Mouse (Mus musculus): Measurements from ENCODE around the gene B2m. TPM values are rescaled to one million over a fixed set of nuclear protein-coding genes. Genes with fewer than 3 reads are reported as not detected.
A peak's percentile ranks its signal among the peaks of the same experiment; 100 is the strongest.

The B2m gene
- polyA plus RNA-seq, 1 experiment from 2014 or later, result 1,317 TPM

GRCm38 (mm10) chr2:122117961-122118958, 29.2 kb upstream of the B2m start, which contains the start of gene Spg11:
Gene Spg11 (minus strand): TSS chr2:122118386.
- TF ChIP-seq CTCF (IDR thresholded peaks at IDR 0.05; ENCODE audit: low read depth), result 0 out of 2 replicates have a peak, but pooled peaks have one; percentile 23
- TF ChIP-seq EP300 (IDR thresholded peaks at IDR 0.05; ENCODE audit: low read depth), result peak; percentile 71; the same call in 1 of the 2 replicates
- DNase-seq (peak; percentile 97), ATAC-seq (peak; percentile 100)
- Histone ChIP-seq H3K36me3 (replicated peaks; ENCODE audit: insufficient read depth, low read length) (peaks cover 7% of the 10 kb centered on the region), H3K4me2 (ENCODE audit: low read depth, low read length) (peak within 1 kb of the TSS; percentile 77), H3K9me3 (ENCODE audit: low read length) (no peaks in the 10 kb centered on the region), H3K27ac (ENCODE audit: low read depth) (peak within 1 kb of the TSS; percentile 96), H3K4me1 (ENCODE audit: insufficient read depth) (peaks cover 18% of the 10 kb centered on the region), H3K27me3 (ENCODE audit: insufficient read depth, low read length) (no peaks in the 10 kb centered on the region), H3K9ac (replicated peaks) (peak within 1 kb of the TSS; percentile 97), H3K4me3 (ENCODE audit: low read depth, low read length) (peak within 1 kb of the TSS; percentile 97)
- 1% methylated on average over 47 of the region's 47 CpGs for WGBS (ENCODE audit: insufficient replicate concordance)

DNA sequence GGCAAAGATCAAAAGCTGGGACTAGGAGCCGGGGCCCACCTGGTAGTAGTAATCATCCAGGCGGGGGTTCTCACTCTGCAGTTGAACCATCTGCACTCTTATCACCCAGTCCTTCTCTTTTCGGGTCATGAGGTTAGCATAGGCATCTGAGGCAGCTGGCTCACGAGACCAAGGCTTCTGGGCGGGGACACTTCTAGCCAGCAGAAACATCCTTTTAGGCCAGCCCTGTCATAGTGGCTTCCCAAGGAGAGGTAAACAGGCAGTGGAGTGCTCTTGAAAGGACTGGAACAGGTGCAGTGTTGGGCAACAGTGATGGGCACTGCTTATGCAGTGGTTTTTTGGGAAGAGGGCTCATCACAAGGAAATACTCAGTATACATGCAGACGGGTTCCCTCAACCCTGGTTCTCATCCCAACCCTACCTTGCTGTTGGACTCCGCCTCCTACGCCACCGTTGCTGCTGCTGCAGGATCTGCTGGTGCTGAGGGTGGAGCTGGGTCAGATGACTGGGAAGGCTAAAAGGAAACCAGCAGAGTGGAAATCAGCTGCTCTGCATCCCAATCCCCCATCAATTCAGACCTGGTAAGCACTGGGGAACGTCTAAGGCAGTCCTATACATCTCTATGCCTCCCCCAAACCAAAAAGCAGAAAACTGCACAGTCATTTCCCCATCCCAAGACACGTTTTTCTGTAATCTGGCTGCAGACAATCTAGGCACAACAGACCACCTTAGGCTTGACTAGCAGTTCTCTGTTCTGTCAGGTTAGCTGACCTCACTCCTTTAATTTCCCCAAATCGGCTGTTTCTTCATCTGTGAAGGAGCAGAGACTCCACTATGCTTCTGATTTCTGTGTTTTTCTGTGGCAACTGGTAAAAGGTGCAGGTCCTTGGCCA, 21.6 kb upstream of the B2m start:
- no peaks in the 10 kb centered on the region for H3K27me3 ChIP-seq (ENCODE audit: insufficient read depth, low read length)
- no peaks in the 10 kb centered on the region for H3K36me3 ChIP-seq (replicated peaks; ENCODE audit: insufficient read depth, low read length)
- TF ChIP-seq CTCF (IDR thresholded peaks at IDR 0.05; ENCODE audit: low read depth) (no peak), EP300 (IDR thresholded peaks at IDR 0.05; ENCODE audit: low read depth) (peak; percentile 25; the same call in 1 of the 2 replicates)
- H3K4me1 ChIP-seq (ENCODE audit: insufficient read depth), result peaks cover 9% of the 10 kb centered on the region
- no peak for DNase-seq
- no peak overlapping the region for H3K4me3 ChIP-seq (ENCODE audit: low read depth, low read length)
- H3K9me3 ChIP-seq (ENCODE audit: low read length), result no peaks in the 10 kb centered on the region
- WGBS (ENCODE audit: insufficient replicate concordance), result 35% methylated on average over 12 of the region's 12 CpGs
- peak; percentile 78 for ATAC-seq
- H3K9ac ChIP-seq (replicated peaks), result no peak overlapping the region
- H3K27ac ChIP-seq (ENCODE audit: low read depth), result no peak overlapping the region
- no peak overlapping the region for H3K4me2 ChIP-seq (ENCODE audit: low read depth, low read length)

GRCm38 (mm10) chr2:122126765-122127347, 20.6 kb upstream of the B2m start:
- Histone ChIP-seq H3K4me2 (ENCODE audit: low read depth, low read length) (no peak overlapping the region), H3K27ac (ENCODE audit: low read depth) (no peak overlapping the region), H3K4me1 (ENCODE audit: insufficient read depth) (peaks cover 9% of the 10 kb centered on the region), H3K9me3 (ENCODE audit: low read length) (no peaks in the 10 kb centered on the region), H3K36me3 (replicated peaks; ENCODE audit: insufficient read depth, low read length) (no peaks in the 10 kb centered on the region), H3K9ac (replicated peaks) (no peak overlapping the region), H3K4me3 (ENCODE audit: low read depth, low read length) (no peak overlapping the region), H3K27me3 (ENCODE audit: insufficient read depth, low read length) (no peaks in the 10 kb centered on the region)
- ATAC-seq (no peak), DNase-seq (no peak)
- 25% methylated on average over 5 of the region's 5 CpGs for WGBS (ENCODE audit: insufficient replicate concordance)
- TF ChIP-seq CTCF (IDR thresholded peaks at IDR 0.05; ENCODE audit: low read depth) (no peak), EP300 (IDR thresholded peaks at IDR 0.05; ENCODE audit: low read depth) (no peak)

DNA sequence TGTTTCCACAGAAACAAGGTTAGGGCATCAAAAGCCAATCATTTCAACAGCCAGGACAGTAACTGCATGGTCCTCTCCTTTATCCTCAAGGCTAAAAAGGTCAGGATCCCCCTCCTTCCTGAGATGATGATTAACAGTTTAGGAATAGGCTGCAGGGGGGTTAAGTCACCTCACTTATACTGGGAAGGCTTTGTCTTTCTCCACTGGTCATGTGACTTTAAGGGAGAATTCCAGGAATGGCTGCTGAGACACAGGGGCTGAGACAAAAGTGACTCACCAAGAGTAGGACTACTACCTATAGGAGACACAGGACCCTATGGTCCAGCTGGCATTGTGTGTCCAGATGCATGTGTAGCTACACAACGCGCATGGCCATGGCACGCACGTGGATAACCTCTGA, 19.9 kb upstream of the B2m start:
- Histone ChIP-seq H3K4me3 (ENCODE audit: low read depth, low read length) (no peak overlapping the region), H3K27me3 (ENCODE audit: insufficient read depth, low read length) (no peaks in the 10 kb centered on the region), H3K4me1 (ENCODE audit: insufficient read depth) (peaks cover 9% of the 10 kb centered on the region), H3K9ac (replicated peaks) (no peak overlapping the region), H3K36me3 (replicated peaks; ENCODE audit: insufficient read depth, low read length) (no peaks in the 10 kb centered on the region), H3K27ac (ENCODE audit: low read depth) (no peak overlapping the region), H3K4me2 (ENCODE audit: low read depth, low read length) (no peak overlapping the region), H3K9me3 (ENCODE audit: low read length) (no peaks in the 10 kb centered on the region)
- no peak for ATAC-seq
- TF ChIP-seq EP300 (IDR thresholded peaks at IDR 0.05; ENCODE audit: low read depth), result no peak
- no peak for TF ChIP-seq CTCF (IDR thresholded peaks at IDR 0.05; ENCODE audit: low read depth)
- WGBS (ENCODE audit: insufficient replicate concordance), result 89% methylated on average over 4 of the region's 4 CpGs
- DNase-seq, result no peak

GRCm38 (mm10) chr2:122132078-122132477, 15.4 kb upstream of the B2m start:
- ATAC-seq (no peak), DNase-seq (no peak)
- Histone ChIP-seq H3K4me2 (ENCODE audit: low read depth, low read length) (no peak overlapping the region), H3K36me3 (replicated peaks; ENCODE audit: insufficient read depth, low read length) (no peaks in the 10 kb centered on the region), H3K9ac (replicated peaks) (no peak overlapping the region), H3K27me3 (ENCODE audit: insufficient read depth, low read length) (no peaks in the 10 kb centered on the region), H3K4me3 (ENCODE audit: low read depth, low read length) (no peak overlapping the region), H3K27ac (ENCODE audit: low read depth) (no peak overlapping the region), H3K9me3 (ENCODE audit: low read length) (no peaks in the 10 kb centered on the region), H3K4me1 (ENCODE audit: insufficient read depth) (peaks cover 5% of the 10 kb centered on the region; the same call in 1 of the 2 replicates)
- WGBS (ENCODE audit: insufficient replicate concordance), result 54% methylated on average over 2 of the region's 2 CpGs
- TF ChIP-seq EP300 (IDR thresholded peaks at IDR 0.05; ENCODE audit: low read depth) (no peak), CTCF (IDR thresholded peaks at IDR 0.05; ENCODE audit: low read depth) (no peak)

Data from liver, postnatal 0 days (tissue).